Mouse (Mus musculus) adrenal gland, postnatal 25 days (tissue): ENCODE data around the gene Tespa1. TPM values are rescaled to one million over a fixed set of nuclear protein-coding genes. Genes with fewer than 3 reads are reported as not detected.
A peak's percentile ranks its signal among the peaks of the same experiment; 100 is the strongest.
"Not testable (repeated sequence)": the region's sequence is repeated elsewhere in the genome, so short reads cannot be mapped to it uniquely, and the experiment has no call there.

Experiments used
- DNase-seq: peaks from one replicate; pipeline ENCODE4 v3.0.0; 2021; ENCODE audit warnings: mixed read lengths
- long read RNA-seq: library from polyadenylated mRNA; stranded (forward); transcript quantifications from one replicate; pipeline ENCODE4 v2.0.0, GENCODE M21; 2021
- total RNA-seq: library from RNA; stranded (reverse); gene quantifications from 2 replicates; pipeline ENCODE4 v1.2.3, GENCODE M21; 2021

Gene Tespa1
- total RNA-seq: 0.46 TPM in 1 of 2 replicates, not detected in the other
- long read RNA-seq: 0 reads

DNA sequence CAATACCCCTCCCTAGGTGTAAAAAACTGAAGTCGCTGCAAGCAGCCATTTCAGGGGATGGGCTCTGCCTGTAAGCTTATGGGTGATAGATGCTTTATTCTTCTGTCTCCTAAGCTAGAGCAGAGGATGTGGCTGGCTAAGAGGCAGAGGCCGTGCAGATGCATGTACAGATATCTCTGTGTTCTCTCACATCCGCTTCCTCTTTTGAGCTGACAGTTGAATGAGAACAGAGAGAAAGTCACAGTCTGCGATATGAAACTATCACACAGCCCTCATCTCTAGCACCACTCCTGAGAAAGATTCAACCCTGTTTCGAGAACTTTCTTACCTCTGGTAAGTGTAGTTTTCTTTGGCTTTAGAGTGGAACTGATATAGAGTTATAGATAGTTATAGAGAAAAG lies at the start of gene Tespa1:
TSS of gene Tespa1 (plus strand) at position 234 of the 400 bp plus-strand sequence.
- DNase-seq: no peak

DNA sequence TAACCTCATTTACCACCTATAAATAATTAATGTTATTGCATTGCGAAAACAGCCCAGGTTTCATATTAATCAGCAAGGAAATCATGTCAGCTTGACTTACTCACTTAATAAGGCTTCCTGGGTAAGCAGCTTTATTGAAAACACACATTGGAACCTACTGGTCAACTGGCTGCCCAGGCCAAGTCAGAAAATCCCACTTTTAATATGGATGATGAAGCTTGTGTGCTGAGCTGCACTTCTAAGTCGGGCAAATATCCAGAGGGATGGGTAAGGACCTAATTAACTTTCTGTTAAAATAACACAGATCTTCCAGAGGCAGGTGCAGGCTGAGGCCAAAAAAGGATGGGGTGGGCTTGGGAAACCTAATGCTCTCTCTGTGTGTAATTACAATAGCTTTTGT lies 46.9 kb upstream of the Tespa1 start:
- DNase-seq: no peak

DNA sequence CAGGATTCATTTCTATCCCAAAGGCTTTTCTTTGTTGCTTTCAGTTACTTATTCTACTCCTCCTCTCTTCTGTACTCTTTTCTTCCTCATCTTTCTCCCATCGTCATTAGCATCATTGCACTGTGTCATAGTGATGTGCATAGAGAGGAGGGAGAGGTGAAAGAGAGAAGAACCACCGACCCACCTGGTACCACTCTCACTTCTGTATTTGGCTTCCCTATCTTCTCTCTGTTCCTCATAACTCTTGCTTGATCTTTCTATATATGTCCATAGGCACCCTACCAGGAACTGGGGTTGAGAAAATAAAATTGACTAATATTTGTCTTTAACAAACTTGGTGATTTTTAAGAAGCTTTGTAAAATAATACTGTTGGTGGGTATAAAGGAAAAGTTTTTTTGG lies 46.2 kb upstream of the Tespa1 start:
- no peak for DNase-seq

DNA sequence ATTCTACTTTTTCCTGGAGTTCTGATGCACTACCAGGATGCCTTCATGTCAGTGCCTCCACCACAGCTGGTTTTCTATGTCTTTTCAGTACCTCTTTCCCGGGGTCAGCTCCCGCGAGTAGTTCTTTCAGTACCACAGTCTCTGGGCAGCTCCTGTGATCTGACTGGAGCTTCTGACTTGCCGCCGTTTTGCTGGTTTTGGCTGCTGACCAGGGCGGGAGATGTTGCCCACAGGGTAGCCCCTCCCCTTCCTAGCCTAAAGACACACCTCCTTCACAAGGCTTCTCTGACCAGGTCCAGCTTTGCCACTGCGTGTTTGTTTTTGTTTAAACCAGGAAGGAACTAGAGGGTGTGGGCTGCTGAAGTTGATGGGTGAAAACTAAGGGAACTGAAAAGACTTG lies 42.6 kb upstream of the Tespa1 start, which contains the start of gene Neurod4:
TSS of gene Neurod4 (minus strand) at position 175 of the 400 bp plus-strand sequence.
- DNase-seq: peak; percentile 19

DNA sequence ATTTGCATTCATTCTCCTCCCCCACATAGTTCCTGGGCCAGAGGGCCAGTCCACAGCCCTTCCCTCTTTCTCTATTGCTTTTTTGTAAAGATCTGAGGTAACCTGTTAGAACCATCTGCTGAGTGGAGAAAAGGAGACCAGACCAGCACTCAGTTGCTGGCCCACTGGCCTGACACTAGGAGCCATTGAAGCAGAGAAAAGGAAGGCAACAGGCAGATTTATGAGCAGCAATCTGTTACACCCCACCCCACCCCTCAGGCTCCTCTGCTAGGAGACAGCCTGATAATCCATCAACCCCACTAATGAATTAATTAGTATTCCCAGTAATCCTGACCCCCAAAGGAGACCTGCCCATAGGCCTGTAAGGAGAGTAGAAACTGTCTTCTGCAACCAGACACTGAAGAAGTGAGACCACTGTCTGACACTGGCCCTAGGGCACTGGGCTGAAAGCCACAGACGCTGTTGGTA lies 40.7 kb upstream of the Tespa1 start:
- no peak for DNase-seq

DNA sequence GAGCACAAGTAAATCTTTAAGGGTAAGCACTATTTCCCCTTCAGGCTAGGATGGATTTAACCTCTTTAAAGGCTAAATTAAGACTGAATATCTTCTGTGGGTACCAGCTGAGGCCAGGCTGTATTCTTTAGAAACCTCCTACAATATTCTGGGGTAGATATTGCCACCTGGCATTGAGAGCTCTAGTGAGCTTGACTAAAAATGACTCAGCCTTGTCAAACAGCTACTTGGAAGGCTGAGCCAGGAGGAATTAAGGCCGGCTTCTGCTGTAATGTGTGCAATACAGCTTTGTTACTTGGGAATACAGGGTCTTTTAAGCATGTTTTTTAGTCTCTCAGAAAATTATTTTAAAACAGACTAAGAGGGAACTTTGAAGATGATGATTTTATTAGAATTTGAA lies 35.5 kb upstream of the Tespa1 start:
- DNase-seq: no peak

DNA sequence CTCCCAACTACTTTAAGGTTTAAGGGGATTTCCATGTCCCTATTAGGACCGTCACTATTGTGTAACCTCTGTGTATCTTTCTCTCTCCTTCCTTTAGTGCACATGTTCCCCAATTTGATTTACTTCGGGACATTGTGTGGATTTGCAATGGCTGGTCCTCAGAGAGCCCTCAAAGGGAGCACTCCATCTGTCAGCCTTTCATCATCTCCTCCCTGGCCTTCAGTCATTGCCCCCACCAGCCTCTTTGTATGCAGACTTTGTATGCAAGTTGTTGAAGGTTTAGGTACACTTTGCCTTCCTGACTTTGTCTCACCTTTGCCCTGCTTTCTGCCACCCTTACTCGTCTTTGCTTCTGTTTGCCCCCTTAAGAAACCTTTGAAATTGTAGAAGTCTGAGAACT lies 34.7 kb upstream of the Tespa1 start:
- DNase-seq: no peak

DNA sequence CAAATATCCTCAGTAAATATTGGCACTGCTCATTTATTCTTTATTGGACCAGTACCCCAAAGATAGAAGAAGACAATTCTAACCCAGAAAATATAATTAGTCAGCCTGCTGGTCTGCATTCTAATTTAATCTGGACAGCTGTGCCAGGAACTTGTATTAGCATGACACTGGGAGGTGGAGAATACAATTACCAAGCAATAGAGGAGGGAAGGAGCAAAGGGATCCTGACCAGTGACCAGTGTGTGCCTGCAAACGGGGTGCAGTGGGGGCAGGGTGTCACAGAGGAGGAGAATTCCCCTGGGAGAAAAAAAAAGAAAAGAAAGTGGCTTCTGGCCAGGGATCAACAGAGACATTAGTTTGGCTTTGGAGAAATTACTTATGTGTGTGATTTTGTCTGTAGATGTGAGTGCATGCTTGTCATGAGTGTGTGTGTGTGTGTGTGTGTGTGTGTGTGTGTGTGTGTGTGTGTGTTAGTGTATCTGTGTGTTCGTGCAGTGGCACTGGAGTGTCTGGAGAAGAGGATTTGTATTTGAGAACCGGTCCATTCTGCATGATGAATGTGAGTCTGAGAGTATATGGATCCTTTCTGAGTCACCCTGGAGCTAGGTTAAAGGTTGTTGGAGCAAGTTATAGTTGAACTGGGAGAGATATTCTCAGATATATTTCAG lies 28.8 kb upstream of the Tespa1 start:
- no peak for DNase-seq

DNA sequence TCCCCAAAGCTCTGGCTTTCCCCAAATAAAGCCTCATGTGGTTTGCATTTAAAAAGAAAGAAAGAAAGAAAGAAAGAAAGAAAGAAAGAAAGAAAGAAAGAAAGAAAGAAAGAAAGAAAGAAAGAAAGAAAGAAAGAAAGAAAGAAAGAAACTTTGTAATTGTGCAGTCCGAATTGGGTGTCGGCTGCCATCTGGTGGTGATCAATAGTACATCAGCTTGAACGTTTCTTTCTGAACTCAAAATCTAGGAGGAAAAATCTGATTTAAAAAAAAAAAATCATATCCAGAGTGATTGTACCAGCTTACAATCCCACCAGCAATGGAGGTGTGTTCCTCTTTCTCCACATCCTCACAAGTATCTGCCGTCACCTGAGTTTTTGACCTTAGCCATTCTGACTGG lies 23.9 kb upstream of the Tespa1 start:
- not testable (repeated sequence) for DNase-seq

DNA sequence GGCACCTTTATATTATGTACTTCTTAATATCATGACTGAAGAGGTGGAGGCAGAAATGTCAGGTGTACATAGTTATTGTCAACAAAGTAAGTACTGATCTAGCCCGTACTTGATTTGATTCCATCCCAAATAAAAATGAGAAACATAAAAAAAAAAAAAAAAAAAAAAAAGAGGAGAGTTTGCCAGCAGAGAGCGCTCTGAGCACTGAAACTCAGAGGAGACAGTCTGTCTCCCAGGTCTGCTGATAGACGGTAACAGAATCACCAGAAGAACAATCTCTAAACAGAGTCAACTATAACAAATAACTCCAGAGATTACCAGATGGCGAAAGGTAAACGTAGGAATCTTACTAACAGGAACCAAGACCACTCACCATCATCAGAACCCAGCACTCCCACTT lies 18.5 kb upstream of the Tespa1 start:
- not testable (repeated sequence) for DNase-seq

DNA sequence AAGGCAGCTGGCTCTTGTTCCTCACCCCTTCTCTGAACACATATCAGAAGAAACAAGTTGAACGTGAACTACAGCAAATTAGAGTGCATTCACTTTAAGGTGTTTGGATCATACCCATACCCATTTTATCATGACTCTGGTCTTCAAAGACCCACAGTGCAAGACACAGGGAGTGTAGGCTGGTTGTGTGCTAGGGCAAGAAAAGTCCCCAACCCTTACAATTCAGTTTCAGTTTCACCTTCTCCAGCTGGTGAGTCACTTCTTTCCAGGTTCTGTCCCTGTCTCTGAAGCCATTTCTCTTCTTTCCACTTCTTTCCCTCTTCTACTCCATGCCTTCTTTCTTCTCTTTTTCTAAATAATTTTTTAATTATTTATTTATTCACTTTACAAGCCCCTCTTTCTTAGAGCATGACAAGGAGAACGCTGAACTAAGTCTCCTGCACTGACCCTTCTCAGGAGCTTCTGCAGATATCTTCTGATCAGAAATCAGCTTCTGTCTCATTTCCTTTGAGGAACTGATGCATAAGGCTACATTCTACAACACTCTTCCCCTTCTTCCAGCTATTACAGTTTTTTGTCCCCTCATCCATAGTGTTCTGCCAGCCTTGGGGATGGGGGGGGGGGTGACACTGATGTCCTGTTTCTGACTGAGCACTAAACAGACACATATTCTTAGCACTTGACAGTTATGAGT lies 11.0 kb upstream of the Tespa1 start:
- no peak for DNase-seq

DNA sequence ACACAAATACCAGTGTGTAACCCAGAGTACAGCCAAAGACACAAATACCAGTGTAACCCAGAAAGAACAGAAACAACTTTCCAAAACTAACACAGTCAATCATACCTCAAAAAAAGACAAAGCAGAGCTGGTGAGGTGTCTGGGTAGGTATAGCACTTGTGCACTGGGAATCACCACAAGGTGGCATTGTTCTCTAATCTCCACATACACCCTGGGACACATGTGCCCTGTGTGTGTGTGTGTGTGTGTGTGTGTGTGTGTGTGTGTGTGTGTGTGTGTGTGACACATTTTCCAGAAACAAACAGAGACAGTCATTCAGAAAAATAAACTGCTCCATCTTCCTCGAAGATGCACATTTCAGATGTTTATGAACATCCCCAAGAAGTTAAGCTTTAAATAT lies 9.1 kb upstream of the Tespa1 start:
- no peak for DNase-seq

DNA sequence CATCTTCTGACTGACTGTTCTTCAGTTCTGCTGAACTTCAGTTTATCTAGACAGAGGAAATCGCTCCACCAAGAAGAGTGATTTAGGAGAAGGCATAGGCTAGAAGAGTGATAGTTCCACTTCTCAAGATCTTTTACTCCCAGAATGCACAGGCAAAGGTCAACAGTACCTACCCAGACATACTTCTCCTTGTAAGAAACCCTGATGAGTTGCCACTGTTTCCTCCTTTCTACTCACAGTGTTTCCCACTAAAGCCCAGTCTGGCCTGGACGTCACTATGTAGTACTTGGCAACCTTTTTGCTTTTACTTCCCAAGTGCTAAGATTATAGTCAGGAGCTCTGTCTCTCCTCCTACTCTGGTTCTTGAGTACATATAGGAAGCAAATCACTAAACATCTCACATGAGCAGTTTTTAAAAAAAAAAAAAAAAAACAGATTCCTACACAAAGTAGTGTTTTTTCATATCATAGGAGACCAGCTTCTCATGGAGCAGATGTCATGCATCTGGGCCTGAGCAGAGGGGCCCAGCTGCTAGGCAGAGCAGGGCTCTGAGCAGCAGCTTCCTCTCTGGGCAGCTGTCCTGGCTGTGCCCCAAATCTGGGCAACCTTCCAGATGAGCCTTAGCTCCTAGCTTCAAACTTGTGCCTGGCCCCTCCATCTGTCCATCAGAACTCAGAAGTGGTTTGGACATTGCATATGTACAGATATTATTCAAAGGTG lies 8.4 kb upstream of the Tespa1 start:
- peak; percentile 5 for DNase-seq

DNA sequence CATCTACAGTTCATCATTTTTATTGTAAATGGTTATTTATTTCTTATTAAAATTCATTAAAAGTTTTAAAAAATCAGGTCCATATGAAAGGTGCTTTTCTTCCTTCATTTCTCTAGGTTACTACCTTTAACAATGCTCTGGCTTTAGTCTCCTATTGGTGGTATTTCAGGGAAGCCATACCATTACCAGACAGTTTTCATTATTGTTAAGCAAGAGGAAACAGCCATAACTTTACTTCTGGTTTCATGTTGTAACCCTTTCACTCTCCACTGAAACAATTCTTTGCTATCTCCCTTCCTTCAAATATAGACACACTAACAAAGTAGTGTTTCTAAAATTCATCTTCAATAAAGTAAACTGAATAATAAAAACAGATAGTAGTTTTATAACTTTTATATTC lies 6.8 kb upstream of the Tespa1 start:
- no peak for DNase-seq

DNA sequence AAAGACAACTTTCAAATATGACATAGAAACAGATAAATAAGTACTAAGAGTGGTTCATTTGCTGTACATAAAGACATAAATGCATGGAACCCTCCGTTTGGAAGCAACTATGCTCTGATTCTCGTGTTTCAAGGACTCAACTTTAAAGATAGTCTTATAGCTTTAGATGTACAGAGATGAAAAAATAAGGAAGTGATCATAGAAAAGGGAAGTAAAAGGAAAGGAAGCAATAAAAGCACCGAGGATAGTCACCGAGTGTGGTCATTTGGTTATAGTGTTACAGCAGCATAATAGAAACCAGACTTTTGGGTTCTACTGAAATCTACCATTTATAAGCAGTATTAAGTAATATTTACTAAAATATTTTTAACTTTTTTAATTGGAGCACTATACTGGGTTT lies 4.0 kb upstream of the Tespa1 start:
- no peak for DNase-seq

DNA sequence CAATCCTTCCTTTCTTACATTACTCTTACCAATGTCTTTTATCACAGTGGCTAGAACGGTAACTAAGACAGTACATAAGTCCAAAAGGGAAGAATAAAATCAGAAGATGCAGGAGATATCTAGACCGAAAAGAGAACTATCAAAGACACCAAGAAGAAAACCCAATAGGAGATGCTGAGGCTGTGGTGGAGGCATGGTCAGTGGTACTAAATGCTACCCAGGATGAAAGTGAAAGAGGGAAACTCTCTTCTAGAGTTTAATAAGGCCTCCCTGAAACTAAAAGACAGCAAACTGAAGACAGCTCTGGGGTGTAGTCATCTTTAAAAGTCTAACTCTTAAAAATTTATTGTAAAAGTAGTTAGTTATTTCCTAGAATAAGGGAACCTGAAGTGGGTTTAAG lies 2.0 kb upstream of the Tespa1 start:
- DNase-seq: no peak

DNA sequence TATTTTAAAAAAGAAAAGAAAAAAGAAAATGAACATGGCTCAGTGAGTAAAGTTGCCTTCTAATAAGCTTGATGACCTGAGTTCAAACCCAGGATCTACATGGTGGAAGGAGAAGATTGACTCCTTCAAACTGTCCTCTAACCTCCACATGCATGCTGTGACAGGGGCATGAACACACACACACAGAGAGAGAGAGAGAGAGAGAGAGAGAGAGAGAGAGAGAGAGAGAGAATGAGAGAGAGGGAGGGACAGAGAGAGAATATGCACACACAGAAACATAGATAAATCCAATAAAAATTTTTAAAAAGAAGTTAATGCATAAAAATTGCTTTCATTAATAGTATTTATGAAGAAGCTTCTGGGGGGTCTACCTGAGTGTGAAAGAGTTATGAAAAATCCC lies 608 bp upstream of the Tespa1 start:
- DNase-seq: no peak

DNA sequence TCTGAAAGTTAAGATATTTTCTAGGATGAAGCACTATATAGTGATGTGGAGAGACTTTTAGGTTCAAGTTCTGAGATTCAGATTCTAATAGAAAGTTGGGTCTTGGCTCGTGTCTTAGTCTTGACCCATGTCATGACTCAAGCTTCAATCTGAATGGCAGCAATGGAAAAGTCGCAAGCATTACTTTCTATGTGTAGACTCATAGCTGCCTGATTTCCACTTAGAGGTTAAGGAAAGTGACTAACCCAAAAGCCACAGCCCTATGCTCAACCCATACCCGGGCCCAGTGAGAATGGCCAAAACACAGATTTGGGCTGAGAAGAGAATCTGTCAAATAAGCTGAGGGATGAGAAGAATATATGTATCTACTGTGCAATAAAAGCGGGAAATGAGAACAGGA lies 1.6 kb downstream of the Tespa1 start:
- DNase-seq: no peak

DNA sequence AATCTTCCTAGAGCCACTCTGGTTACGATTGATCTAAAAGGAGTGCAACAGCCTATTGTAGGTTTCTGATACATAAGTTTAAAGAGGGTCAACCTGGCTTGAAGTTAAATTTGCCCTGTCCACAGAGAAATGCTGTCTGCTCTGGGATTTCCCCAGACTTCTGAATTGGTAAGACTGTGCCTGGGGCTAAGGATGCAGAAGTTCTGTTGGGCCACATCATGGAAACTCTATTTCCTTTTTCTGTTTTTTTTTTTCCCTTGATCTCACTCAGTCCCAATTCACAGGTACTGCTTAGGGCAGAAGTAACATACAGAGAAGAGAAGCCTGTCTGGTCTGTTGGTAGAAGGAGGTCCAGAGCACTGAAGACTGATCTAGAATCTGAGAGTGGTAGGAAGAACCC lies 8.0 kb downstream of the Tespa1 start:
- no peak for DNase-seq

DNA sequence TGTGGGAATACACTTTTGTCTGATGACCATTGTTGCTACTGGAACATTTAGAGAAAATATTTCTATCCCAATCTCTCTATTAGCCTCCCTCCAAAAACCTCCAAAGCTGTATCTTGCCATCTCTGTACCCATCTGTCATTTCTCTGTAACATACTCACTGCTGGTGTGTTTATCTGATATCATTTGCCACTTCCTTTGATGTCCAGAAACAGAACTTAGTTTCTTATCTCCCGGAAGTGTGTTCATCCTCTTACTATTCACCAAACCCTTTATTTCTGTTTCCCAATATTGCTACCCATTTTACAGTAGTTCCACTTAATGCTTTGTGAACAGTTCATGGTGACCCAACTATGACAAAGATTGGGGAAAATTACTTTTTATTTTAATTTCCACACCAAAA lies 13.7 kb downstream of the Tespa1 start:
- DNase-seq: no peak

DNA sequence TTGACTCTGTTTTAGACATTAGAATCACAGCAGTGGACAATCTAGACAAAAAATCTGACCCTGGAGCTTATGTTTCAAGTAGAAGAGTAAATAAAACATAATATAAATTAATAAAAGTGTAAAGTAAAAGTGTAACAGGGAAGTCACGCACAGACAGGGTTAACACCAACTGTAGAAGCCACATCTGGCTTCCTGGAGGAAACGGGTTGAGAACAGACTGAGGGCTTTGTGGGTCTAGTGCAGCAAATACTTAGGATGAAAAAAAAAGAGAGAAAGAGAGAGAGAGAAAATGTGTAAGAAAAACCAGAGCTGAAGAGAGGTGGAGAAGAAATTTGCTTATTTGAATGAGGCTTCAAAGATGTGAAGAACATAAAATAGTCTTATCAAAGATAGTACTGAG lies 14.9 kb downstream of the Tespa1 start:
- no peak for DNase-seq

DNA sequence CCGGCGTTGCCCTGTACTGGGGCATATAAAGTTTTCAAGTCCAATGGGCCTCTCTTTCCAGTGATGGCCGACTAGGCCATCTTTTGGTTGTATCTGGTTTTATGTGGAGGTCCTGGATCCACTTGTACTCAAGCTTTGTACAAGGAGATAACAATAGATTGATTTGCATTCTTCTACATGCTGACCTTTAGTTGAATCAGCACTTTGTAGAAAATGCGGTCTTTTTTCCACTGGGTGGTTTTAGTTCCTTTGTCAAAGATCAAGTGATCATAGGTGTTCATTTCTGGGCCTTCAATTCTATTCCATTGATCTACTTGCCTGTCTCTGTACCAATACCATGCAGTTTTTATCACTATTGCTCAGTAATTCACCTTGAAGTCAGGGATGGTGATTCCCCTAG lies 17.4 kb downstream of the Tespa1 start:
- DNase-seq: not testable (repeated sequence)

DNA sequence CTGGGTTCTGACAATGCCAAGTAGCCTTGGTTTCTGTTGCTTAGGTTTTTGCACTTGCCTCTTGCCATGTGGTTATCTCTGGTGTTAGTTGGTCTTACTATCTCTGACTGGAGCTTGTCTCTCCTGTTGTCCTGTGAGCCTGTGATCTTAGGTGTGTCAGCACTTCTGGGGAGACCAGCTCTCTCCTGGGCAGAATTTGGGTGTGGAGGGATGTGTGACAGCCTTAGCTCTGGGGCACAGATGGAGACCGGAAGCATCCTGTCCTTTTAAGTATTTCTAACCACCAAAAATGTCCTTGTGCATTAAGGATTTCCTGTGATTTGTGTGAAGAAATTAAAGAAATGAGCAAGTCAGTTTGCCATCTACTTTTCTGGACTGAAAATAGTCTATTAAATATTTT lies 21.4 kb downstream of the Tespa1 start:
- DNase-seq: no peak
